Mouse (Mus musculus) kidney, postnatal 0 days (tissue): ENCODE data around the gene 1700001K19Rik. TPM values are rescaled to one million over a fixed set of nuclear protein-coding genes. Genes with fewer than 3 reads are reported as not detected.
"Not testable (repeated sequence)": the region's sequence is repeated elsewhere in the genome, so short reads cannot be mapped to it uniquely, and the experiment has no call there.

Source experiments
- ATAC-seq: fragments of 200-750 bp; cut with Nextera tagmentation; replicated peaks from 2 replicates; pipeline ENCODE4 v1.8.0; 2017; ENCODE audit warnings: low read depth, moderate number of reproducible peaks, moderate TSS enrichment, moderate library complexity; ENCODE audit not compliant: low FRiP score
- DNase-seq: peaks from one replicate; pipeline ENCODE4 v3.0.0-alpha.2; 2016; ENCODE audit warnings: low spot score
- H3K27ac ChIP-seq: fragments of 300-500 bp; sonication (generic); 2 replicates; pipeline ENCODE4 v1.5.1; 2014; ENCODE audit warnings: mild to moderate bottlenecking
- H3K27me3 ChIP-seq: fragments of 300-500 bp; sonication (generic); 2 replicates; pipeline ENCODE4 v1.6.1; 2014; ENCODE audit warnings: low read length, mixed read lengths; ENCODE audit not compliant: insufficient read depth
- H3K36me3 ChIP-seq: fragments of 300-500 bp; sonication (generic); 2 replicates; pipeline ENCODE4 v1.6.1; 2014; ENCODE audit warnings: low read length, mixed read lengths; ENCODE audit not compliant: insufficient read depth
- H3K4me1 ChIP-seq: fragments of 300-500 bp; sonication (generic); replicated peaks from 2 replicates; pipeline ENCODE4 v1.6.1; 2014; ENCODE audit warnings: antibody characterized with exemption, low read length, mixed read lengths; ENCODE audit not compliant: insufficient read depth
- H3K4me2 ChIP-seq: fragments of 300-500 bp; sonication (generic); 2 replicates; pipeline ENCODE4 v1.6.1; 2014; ENCODE audit warnings: mild to moderate bottlenecking, low read length, moderate library complexity, mixed read lengths
- H3K4me3 ChIP-seq: fragments of 300-500 bp; sonication (generic); replicated peaks from 2 replicates; pipeline ENCODE4 v1.5.1; 2014; ENCODE audit warnings: low read depth, low read length
- H3K9ac ChIP-seq: fragments of 300-500 bp; sonication (generic); 2 replicates; pipeline ENCODE4 v1.6.1; 2014; ENCODE audit warnings: low read depth, low read length
- H3K9me3 ChIP-seq: fragments of 300-500 bp; sonication (generic); replicated peaks from 2 replicates; pipeline ENCODE4 v1.6.1; 2016; ENCODE audit warnings: low read length, inconsistent platforms, mixed read lengths
- CTCF ChIP-seq: IDR thresholded peaks from 2 replicates; pipeline ENCODE4 v1.5.1; 2016; ENCODE audit warnings: antibody characterized with exemption, low read depth, mild to moderate bottlenecking, moderate library complexity
- WGBS: fragments of 180-500 bp; shearing (Covaris S2); extraction: QIAGEN DNeasy Blood & Tissue Kit; methylation state at CpG from one replicate; pipeline ENCODE4 v1.1.7; 2014; 5-methylcytosine and 5-hydroxymethylcytosine counted together
- polyA plus RNA-seq: library from polyadenylated mRNA; unstranded; fragments of >200 nt; fragmentation: Nextera tagmentation; extraction: Ambion mirVana; gene quantifications from 2 replicates; pipeline ENCODE4 v1.2.1, GENCODE M21; 2015

The 1700001K19Rik gene
- polyA plus RNA-seq, 1 experiment from 2014 or later, result not detected

GRCm38 (mm10) chr12:110703008-110703471 is 20.6 kb upstream of the 1700001K19Rik start:
- peak; percentile 57 for ATAC-seq

GRCm38 (mm10) chr12:110702556-110702955 is 20.1 kb upstream of the 1700001K19Rik start, which contains the start of gene Hsp90aa1:
Gene Hsp90aa1 (minus strand): TSS chr12:110702728.
- Histone ChIP-seq H3K9ac (no peak within 1 kb of the TSS), H3K27ac (no peak within 1 kb of the TSS), H3K9me3 (no peaks in the 10 kb centered on the region), H3K36me3 (no peaks in the 10 kb centered on the region), H3K27me3 (no peaks in the 10 kb centered on the region), H3K4me3 (no peak within 1 kb of the TSS), H3K4me1 (no peaks in the 10 kb centered on the region), H3K4me2 (no peak within 1 kb of the TSS)
- 42% methylated on average over 4 of the region's 4 CpGs for WGBS
- DNase-seq (no peak), ATAC-seq (no peak)
- TF ChIP-seq CTCF, result no peak

More at GRCm38 (mm10) chr12:110703008-110703471, 20.6 kb upstream of the 1700001K19Rik start:
- no peaks in the 10 kb centered on the region for H3K27me3 ChIP-seq
- 23% methylated on average over 8 of the region's 8 CpGs for WGBS
- peak; percentile 92 for DNase-seq
- H3K9me3 ChIP-seq, result no peaks in the 10 kb centered on the region
- no peak overlapping the region for H3K9ac ChIP-seq
- H3K4me3 ChIP-seq, result no peak overlapping the region
- H3K4me2 ChIP-seq, result no peak overlapping the region
- no peak overlapping the region for H3K27ac ChIP-seq
- no peaks in the 10 kb centered on the region for H3K36me3 ChIP-seq
- peak; percentile 98 for TF ChIP-seq CTCF
- H3K4me1 ChIP-seq, result no peaks in the 10 kb centered on the region

- not testable (repeated sequence) for H3K9ac ChIP-seq, H3K9me3 ChIP-seq, H3K4me1 ChIP-seq, H3K4me3 ChIP-seq, H3K36me3 ChIP-seq, ATAC-seq, H3K27me3 ChIP-seq, DNase-seq, H3K27ac ChIP-seq, H3K4me2 ChIP-seq
- WGBS, result 49% methylated on average over 3 of the region's 3 CpGs
These were observed 18.9 kb upstream of the 1700001K19Rik start for GRCm38 (mm10) chr12:110701363-110701762.

- Histone ChIP-seq H3K4me2 (no peak overlapping the region), H3K27me3 (no peaks in the 10 kb centered on the region), H3K4me3 (no peak overlapping the region), H3K9ac (no peak overlapping the region), H3K4me1 (no peaks in the 10 kb centered on the region), H3K9me3 (no peaks in the 10 kb centered on the region), H3K36me3 (no peaks in the 10 kb centered on the region), H3K27ac (no peak overlapping the region)
- DNase-seq (no peak), ATAC-seq (no peak)
- no peak for TF ChIP-seq CTCF
- 60% methylated on average over 2 of the region's 2 CpGs for WGBS
These were observed 18.3 kb upstream of the 1700001K19Rik start for GRCm38 (mm10) chr12:110700730-110701129.

GRCm38 (mm10) chr12:110699171-110699547 is 16.7 kb upstream of the 1700001K19Rik start:
- no peak overlapping the region for H3K27ac ChIP-seq
- no peaks in the 10 kb centered on the region for H3K4me1 ChIP-seq
- 0 out of 2 replicates have a peak, but pooled peaks cover 6% of the 10 kb centered on the region for H3K36me3 ChIP-seq
- H3K9me3 ChIP-seq, result no peaks in the 10 kb centered on the region
- no peak overlapping the region for H3K4me3 ChIP-seq
- no peak for DNase-seq
- no peak overlapping the region for H3K9ac ChIP-seq
- WGBS, result 43% methylated on average over 2 of the region's 2 CpGs
- ATAC-seq, result no peak
- TF ChIP-seq CTCF, result no peak
- no peaks in the 10 kb centered on the region for H3K27me3 ChIP-seq
- H3K4me2 ChIP-seq, result no peak overlapping the region

- Histone ChIP-seq H3K27ac (no peak overlapping the region), H3K9ac (no peak overlapping the region), H3K36me3 (0 out of 2 replicates have a peak, but pooled peaks cover 6% of the 10 kb centered on the region), H3K4me2 (no peak overlapping the region), H3K4me3 (no peak overlapping the region), H3K27me3 (no peaks in the 10 kb centered on the region), H3K4me1 (no peaks in the 10 kb centered on the region), H3K9me3 (no peaks in the 10 kb centered on the region)
- DNase-seq (no peak), ATAC-seq (no peak)
- 48% methylated on average over 15 of the region's 15 CpGs for WGBS
- no peak for TF ChIP-seq CTCF
These were observed 16.2 kb upstream of the 1700001K19Rik start for GRCm38 (mm10) chr12:110698523-110699170.
